Mouse (Mus musculus): ENCODE measurements at regions not wholly inside any gene's neighbourhood (a gene's known extent, or its start where the extent isn't known, plus 50 kb on each side); places are given as distances from the start of the nearest gene placed in this dataset.

GRCm38 (mm10) chr2:123458034-123458677, 631.6 kb upstream of the Sema6d start:
- intact Hi-C loops (cut with DNase I) = no loop called here
- DNase-seq = no peak

DNA sequence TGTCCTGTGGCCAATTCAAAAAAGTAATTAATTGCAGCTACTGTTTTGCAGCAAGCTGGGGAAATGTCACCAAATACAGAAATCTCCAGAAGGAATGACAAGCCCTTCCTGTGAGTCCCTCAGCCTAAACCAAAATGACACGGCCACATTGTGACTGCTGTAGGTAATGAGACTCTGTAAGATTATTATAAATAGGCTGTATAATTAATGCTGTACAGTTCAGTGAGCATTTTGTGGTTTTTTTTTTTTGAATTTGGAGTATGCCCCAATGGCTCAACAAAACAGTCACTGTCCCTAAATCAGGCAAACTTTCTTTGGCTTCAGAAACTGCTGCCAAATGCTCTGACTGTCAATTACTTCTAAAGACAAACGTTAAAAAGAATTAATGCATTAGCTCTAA, 615.9 kb upstream of the Sema6d start:
- no peak for DNase-seq
- intact Hi-C loops (cut with DNase I) = no loop called here

DNA sequence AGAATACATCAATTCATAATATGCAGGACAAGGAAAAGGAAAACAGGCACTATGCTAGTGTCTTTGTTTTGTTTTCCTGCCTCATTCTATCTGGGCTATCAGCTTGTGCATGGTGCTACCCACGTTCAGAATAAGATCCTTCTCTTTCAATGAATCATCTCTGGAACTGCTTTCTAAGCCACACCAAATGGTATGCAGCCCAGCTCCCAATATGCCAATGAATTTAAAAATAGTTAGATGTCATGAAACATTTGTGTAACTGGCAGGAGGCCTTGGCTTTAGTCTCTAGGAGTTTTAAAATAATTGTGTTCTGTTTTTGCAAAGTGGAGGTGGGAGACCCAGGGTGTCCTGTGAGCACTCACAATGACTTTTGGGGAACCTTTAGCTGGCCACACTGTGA, 603.1 kb upstream of the Sema6d start:
- DNase-seq = no peak
- intact Hi-C loops (cut with DNase I) = no loop called here

GRCm38 (mm10) chr2:123506162-123506561, 583.6 kb upstream of the Sema6d start:
- intact Hi-C loops (cut with DNase I) = no loop called here
- no peak for DNase-seq

GRCm38 (mm10) chr2:123507095-123507494, 582.7 kb upstream of the Sema6d start:
- DNase-seq = no peak
- intact Hi-C loops (cut with DNase I) = no loop called here

DNA sequence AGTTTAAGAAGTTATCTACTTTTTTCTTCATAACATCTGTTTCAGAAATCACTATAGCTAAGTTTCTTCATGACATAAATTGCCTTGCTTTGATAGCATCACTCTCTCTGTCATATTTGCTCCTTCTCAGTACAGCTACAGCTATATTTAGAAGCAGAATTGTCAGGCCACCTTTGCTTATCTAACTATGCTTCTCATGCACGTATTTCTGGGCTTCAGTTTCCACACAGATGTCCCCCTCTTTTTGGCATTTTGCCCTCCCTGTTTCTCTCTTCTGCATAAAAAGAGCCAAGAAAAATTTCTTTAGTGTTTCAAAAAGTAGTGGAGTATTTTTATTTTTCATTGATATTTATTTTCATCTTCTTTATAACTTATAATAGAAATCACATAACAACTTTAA, 560.9 kb upstream of the Sema6d start:
- intact Hi-C loops (cut with DNase I) = no loop called here
- no peak for DNase-seq

DNA sequence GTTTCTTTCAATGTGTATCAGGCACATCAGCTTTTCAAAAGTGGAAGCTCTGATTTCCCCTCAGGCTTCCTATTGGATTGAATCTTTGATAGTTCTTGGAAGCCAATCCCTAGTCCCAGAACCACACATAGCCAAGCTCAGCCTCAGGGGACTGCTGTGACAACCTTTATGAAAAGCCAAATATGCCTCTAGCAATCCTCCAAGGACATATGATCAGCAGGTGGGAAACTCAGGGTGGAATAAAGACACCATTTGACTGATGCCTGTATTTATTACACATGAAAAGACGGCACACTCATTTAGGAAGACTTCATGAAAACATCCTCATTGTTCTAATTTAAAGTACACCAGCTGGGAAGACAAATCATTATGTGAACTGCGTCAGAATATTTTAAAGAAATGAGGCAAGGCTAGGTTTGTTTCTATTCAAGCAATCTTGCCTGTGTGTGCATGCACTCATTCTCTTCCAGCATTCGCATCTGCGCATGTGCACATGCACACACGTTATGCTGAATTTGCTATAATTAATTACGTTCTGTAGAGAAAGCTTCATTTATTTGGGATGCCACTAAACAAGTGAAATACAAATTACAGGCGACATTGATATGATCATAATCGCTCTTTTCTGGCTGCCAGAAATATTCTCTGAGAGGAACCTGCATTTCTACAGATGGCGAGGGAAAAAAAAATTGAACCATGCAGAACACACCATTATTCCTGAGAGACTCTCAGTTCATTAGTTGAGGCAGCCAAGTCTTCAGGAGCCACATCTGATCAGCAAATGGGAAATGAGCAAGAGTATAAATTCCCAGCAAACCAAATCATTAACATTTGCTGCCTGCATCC, 556.6 kb upstream of the Sema6d start:
- no peak for DNase-seq
- intact Hi-C loops (cut with DNase I) = no loop called here

- intact Hi-C loops (cut with DNase I) = no loop called here
Measured at GRCm38 (mm10) chr2:123551249-123551850, 538.4 kb upstream of the Sema6d start.

DNA sequence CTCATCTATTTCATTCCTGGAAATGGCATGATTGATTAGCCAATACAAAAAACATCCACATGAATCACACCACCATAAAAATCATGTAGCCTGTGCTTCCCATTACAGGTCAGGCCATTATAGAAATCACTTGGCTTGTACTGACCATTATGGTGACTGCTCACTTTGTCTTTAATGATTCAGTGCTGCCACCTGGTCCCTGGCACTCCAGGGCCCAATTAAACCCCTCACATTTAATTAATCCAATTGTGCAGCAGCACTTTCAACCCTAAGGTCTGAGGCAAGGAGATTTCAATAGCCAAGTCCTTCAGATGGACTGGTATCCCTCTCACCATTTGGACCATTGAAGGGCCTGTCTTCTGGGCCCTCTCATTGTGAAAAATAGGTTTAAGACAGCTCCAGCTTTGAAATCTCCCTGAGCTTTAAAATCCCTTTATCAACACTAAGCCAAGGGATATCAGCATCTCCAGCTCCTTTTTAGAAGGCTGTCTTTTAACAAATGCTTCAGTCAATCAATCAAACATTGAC, 531.6 kb upstream of the Sema6d start:
- intact Hi-C loops (cut with DNase I) = no loop called here
- no peak for DNase-seq

More at GRCm38 (mm10) chr2:123551249-123551850, 538.4 kb upstream of the Sema6d start:
- DNase-seq = no peak
